ENCODE assay signal across 22 mouse cellular contexts in genomic region chr1:137575380-137575779, GRCm38 (mm10).
DNase-seq lines count a peak whose midpoint lies in the region; ATAC-seq lines count a peak whose summit lies in the region.
"Had no signal": no experiment of that assay in that cellular context is flagged by ENCODE, and none has a peak within 500 bp of the region (broad histone marks: within the 10 kb centered on the region; RNA-seq: fewer than 3 reads in every experiment).

No protein-coding gene starts in this region.

- H3K9ac ChIP-seq in lung, embryonic 15.5 days = no peak overlapping the region
- H3K9ac ChIP-seq: embryonic facial prominence, embryonic 13.5 days; embryonic facial prominence, embryonic 15.5 days; forebrain, embryonic 12.5 days had no signal

- DNase-seq in lung, adult 18-20 months = no peak
- no peak for DNase-seq in kidney, postnatal 4 days
- DNase-seq in left cerebral cortex, postnatal 25 days (ENCODE audit: low spot score in 2 of 2) = no peak
- DNase-seq: adrenal gland, adult 2 months; adrenal gland, postnatal 10 days; adrenal gland, postnatal 25 days; cerebellum, adult 11 months; cerebellum, adult 18-20 months; cerebellum, adult 8-10 months; cerebellum, adult 9-11 months; cerebellum, postnatal 14 days; cerebellum, postnatal 36 days; embryo, embryonic 11 days had no signal

- H3K4me1 ChIP-seq in lung, embryonic 15.5 days = peaks cover 7% of the 10 kb centered on the region; the same call in 1 of the 2 replicates
- H3K4me1 ChIP-seq: forebrain, embryonic 10.5 days; forebrain, embryonic 12.5 days had no signal

- no peaks in the 10 kb centered on the region for H3K9me3 ChIP-seq in lung, embryonic 15.5 days
- H3K9me3 ChIP-seq: embryonic facial prominence, embryonic 13.5 days; embryonic facial prominence, embryonic 15.5 days; forebrain, embryonic 10.5 days; forebrain, embryonic 12.5 days had no signal

- H3K27me3 ChIP-seq in lung, embryonic 15.5 days = no peaks in the 10 kb centered on the region
- H3K27me3 ChIP-seq: embryonic facial prominence, embryonic 13.5 days; embryonic facial prominence, embryonic 15.5 days; forebrain, embryonic 12.5 days had no signal

- no peak overlapping the region for H3K4me3 ChIP-seq in lung, embryonic 15.5 days
- H3K4me3 ChIP-seq: embryonic facial prominence, embryonic 13.5 days; embryonic facial prominence, embryonic 15.5 days; erythroblast, embryonic 14.5 days; forebrain, embryonic 10.5 days; forebrain, embryonic 12.5 days had no signal

- H3K27ac ChIP-seq in lung, embryonic 15.5 days = 0 out of 2 replicates have a peak overlapping the region, but pooled peaks have one; percentile 24
- H3K27ac ChIP-seq: embryonic facial prominence, embryonic 13.5 days; embryonic facial prominence, embryonic 15.5 days; forebrain, embryonic 10.5 days; forebrain, embryonic 12.5 days had no signal

- no peak overlapping the region for H3K4me2 ChIP-seq in lung, embryonic 15.5 days
- H3K4me2 ChIP-seq: embryonic facial prominence, embryonic 13.5 days; embryonic facial prominence, embryonic 15.5 days; forebrain, embryonic 12.5 days had no signal

- ATAC-seq in lung, embryonic 15.5 days (ENCODE audit: borderline replicate concordance, extremely low read depth, low FRiP score, low TSS enrichment) = no peak
- peak; percentile 49; the same call in 1 of the 2 replicates for ATAC-seq in megakaryocyte, adult 5-6 weeks (ENCODE audit: poor library complexity, severe bottlenecking)
- ATAC-seq: forebrain, embryonic 14.5 days; forebrain, embryonic 16.5 days had no signal

- H3K36me3 ChIP-seq in lung, embryonic 15.5 days = no peaks in the 10 kb centered on the region
- H3K36me3 ChIP-seq: embryonic facial prominence, embryonic 13.5 days; embryonic facial prominence, embryonic 15.5 days; forebrain, embryonic 10.5 days; forebrain, embryonic 12.5 days had no signal

- intact Hi-C loops in left cerebral cortex, postnatal 25 days (cut with DNase I) = no loop called here
